Mouse (Mus musculus) ES-Bruce4 (cell line): Measurements from ENCODE around the gene Lin37.

Source experiments
- CTCF ChIP-seq: IDR thresholded peaks from one replicate; pipeline ENCODE4 v1.8.1; 2011; ENCODE audit warnings: low read depth, low read length
- EP300 ChIP-seq: IDR thresholded peaks from 2 replicates; pipeline ENCODE4 v1.6.1; 2011; ENCODE audit warnings: low read depth, low read length; ENCODE audit not compliant: insufficient read depth
- POLR2A ChIP-seq: IDR thresholded peaks from one replicate; pipeline ENCODE4 v1.8.1; 2011; ENCODE audit warnings: low read length; ENCODE audit not compliant: insufficient read depth

GRCm38 (mm10) chr7:30594510-30595024 is 34.9 kb upstream of the Lin37 start:
- TF ChIP-seq CTCF (no peak), POLR2A (no peak), EP300 (no peak)
